Mouse (Mus musculus): Measurements from ENCODE around the gene Zfp575.

- TF ChIP-seq CTCF (IDR thresholded peaks at IDR 0.05; ENCODE audit: borderline replicate concordance, insufficient read depth, low read length) (no peak), POLR2A (IDR thresholded peaks at IDR 0.05; ENCODE audit: low read depth, low read length) (no peak)
Measured at GRCm38 (mm10) chr7:24544506-24544905, 42.9 kb downstream of the Zfp575 start.
